Mouse (Mus musculus) megakaryocyte, adult 5-6 weeks (primary cell): Measurements from ENCODE around the gene Zw10. TPM values are rescaled to one million over a fixed set of nuclear protein-coding genes. Genes with fewer than 3 reads are reported as not detected.

Experiments used
- total RNA-seq, 2 experiments: library from RNA; stranded (forward) in 1 of 2; stranded (reverse) in 1 of 2; fragments of 153-499, 151-499 nt in 1 of 2; fragments of 221-1000, 200-1000 nt in 1 of 2; gene quantifications; 2 replicates each; pipeline versions ENCODE4 v1.2.3 to v1.2.4; 2015 to 2017

The Zw10 gene
- total RNA-seq, 2 experiments from 2014 or later: 18.6 to 25.1 TPM

Other genes starting within 250 kb of the Zw10 start
- gene Zbtb16, start 219.4 kb upstream of the Zw10 start, total RNA-seq (2015): 1.9 and 3.0 TPM in 2 replicates
- 2.2 and 2.7 TPM in 2 replicates for gene Zbtb16, start 219.4 kb upstream of the Zw10 start, total RNA-seq (2017)
- not detected in 2 replicates for gene Htr3a, start 144.5 kb upstream of the Zw10 start, total RNA-seq (2015)
- not detected in 2 replicates for gene Htr3a, start 144.5 kb upstream of the Zw10 start, total RNA-seq (2017)
- gene Htr3b, start 90.6 kb upstream of the Zw10 start, total RNA-seq (2015): not detected in 2 replicates
- gene Htr3b, start 90.6 kb upstream of the Zw10 start, total RNA-seq (2017): not detected in 2 replicates
- gene Usp28, start 70.2 kb upstream of the Zw10 start, total RNA-seq (2015): 5.9 and 12.6 TPM in 2 replicates
- 6.2 and 10.8 TPM in 2 replicates for gene Usp28, start 70.2 kb upstream of the Zw10 start, total RNA-seq (2017)
- gene Tmprss5, start 25.6 kb downstream of the Zw10 start, total RNA-seq (2015): not detected in 2 replicates
- not detected in 2 replicates for gene Tmprss5, start 25.6 kb downstream of the Zw10 start, total RNA-seq (2017)
- not detected in 2 replicates for gene Gm4894, start 194.9 kb downstream of the Zw10 start, total RNA-seq (2015)
- not detected in 2 replicates for gene Gm4894, start 194.9 kb downstream of the Zw10 start, total RNA-seq (2017)